Mouse (Mus musculus) forebrain, embryonic 16.5 days (tissue): ENCODE measurements at regions not wholly inside any gene's neighbourhood (a gene's known extent, or its start where the extent isn't known, plus 50 kb on each side); places are given as distances from the start of the nearest gene placed in this dataset.
"Not testable (repeated sequence)": the region's sequence is repeated elsewhere in the genome, so short reads cannot be mapped to it uniquely, and the experiment has no call there.

ENCODE experiments used
- ATAC-seq: fragments of 200-750 bp; cut with Nextera tagmentation; 2 replicates; pipeline ENCODE4 v1.8.0; 2017; ENCODE audit warnings: mild to moderate bottlenecking, moderate library complexity
- H3K27ac ChIP-seq: fragments of 300-500 bp; sonication (generic); 2 replicates; pipeline ENCODE4 v1.5.1; 2014; ENCODE audit warnings: low read length, control low read depth
- H3K27me3 ChIP-seq: fragments of 300-500 bp; sonication (generic); replicated peaks from 2 replicates; pipeline ENCODE4 v1.6.1; 2014; ENCODE audit warnings: low read length; ENCODE audit not compliant: control insufficient read depth, insufficient read depth
- H3K36me3 ChIP-seq: fragments of 300-500 bp; sonication (generic); 2 replicates; pipeline ENCODE4 v1.6.1; 2014; ENCODE audit not compliant: control insufficient read depth, insufficient read depth
- H3K4me1 ChIP-seq: fragments of 300-500 bp; sonication (generic); replicated peaks from 2 replicates; pipeline ENCODE4 v1.6.1; 2014; ENCODE audit warnings: low read length; ENCODE audit not compliant: control insufficient read depth, insufficient read depth
- H3K4me2 ChIP-seq: fragments of 300-500 bp; sonication (generic); 2 replicates; pipeline ENCODE4 v1.6.1; 2014; ENCODE audit warnings: mild to moderate bottlenecking, low read length, control low read depth
- H3K4me3 ChIP-seq: fragments of 300-500 bp; sonication (generic); replicated peaks from 2 replicates; pipeline ENCODE4 v1.5.1; 2014; ENCODE audit warnings: mild to moderate bottlenecking, low read length, control low read depth
- H3K9ac ChIP-seq: fragments of 300-500 bp; sonication (generic); replicated peaks from 2 replicates; pipeline ENCODE4 v1.6.1; 2014; ENCODE audit warnings: low read depth, low read length, control low read depth
- H3K9me3 ChIP-seq: fragments of 300-500 bp; sonication (generic); 2 replicates; pipeline ENCODE4 v1.6.1; 2016; ENCODE audit warnings: low read length; ENCODE audit not compliant: control insufficient read depth
- WGBS: fragments of 180-500 bp; shearing (Covaris S2); extraction: QIAGEN DNeasy Blood & Tissue Kit; methylation state at CpG from one replicate; pipeline ENCODE4 v1.1.7; 2014; 5-methylcytosine and 5-hydroxymethylcytosine counted together

- not testable (repeated sequence) for H3K27me3 ChIP-seq, H3K27ac ChIP-seq, H3K4me1 ChIP-seq, ATAC-seq, H3K4me3 ChIP-seq, H3K9me3 ChIP-seq, H3K36me3 ChIP-seq, H3K4me2 ChIP-seq, H3K9ac ChIP-seq
- 97% methylated on average over 3 of the region's 3 CpGs for WGBS
Measured at GRCm38 (mm10) chr14:53743552-53743951, 510.4 kb downstream of the Dad1 start.

DNA sequence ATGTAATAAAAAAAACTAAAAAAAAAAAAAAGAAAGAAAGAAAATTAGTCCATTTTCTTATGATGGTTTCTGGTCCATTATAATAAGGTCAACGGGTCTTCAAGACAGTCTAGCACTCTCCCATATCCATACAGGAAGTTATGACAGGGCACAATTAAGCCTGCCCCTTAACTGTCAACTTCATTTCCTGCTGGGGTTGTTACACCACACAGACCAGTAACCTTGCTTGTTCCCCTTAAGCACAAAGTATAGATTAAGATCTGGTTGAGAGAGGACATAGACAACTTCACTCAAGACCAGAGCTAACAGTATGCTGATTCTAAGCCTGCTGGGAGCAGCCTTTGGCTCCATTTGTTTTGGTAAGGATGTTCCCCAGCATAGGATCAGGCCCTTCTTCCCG lies 511.0 kb downstream of the Dad1 start:
- not testable (repeated sequence) for H3K36me3 ChIP-seq, ATAC-seq, H3K9me3 ChIP-seq, H3K4me1 ChIP-seq, H3K4me3 ChIP-seq, H3K9ac ChIP-seq, H3K27me3 ChIP-seq, H3K27ac ChIP-seq, H3K4me2 ChIP-seq
- 81% methylated on average over 2 of the region's 2 CpGs for WGBS

DNA sequence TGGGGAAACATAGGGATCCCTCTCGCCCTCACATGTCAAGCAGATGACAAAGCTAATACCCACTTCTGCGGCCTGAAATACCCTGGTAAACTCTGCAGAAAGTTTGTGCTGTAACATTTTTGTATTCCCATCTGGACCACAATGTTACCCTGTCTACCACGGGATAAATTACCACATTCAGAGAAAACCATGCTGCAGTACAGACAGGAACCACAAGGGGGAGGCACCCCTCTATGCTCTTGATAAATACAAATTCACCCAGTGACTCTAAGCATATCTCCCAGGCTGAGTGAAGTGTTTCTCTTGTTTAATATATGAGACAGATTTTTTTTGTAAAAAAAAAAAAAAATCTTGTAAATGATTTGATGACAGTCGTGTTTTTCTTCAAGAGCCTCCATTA lies 512.7 kb downstream of the Dad1 start:
- H3K27ac ChIP-seq, ATAC-seq, H3K4me1 ChIP-seq, H3K4me2 ChIP-seq, H3K36me3 ChIP-seq, H3K4me3 ChIP-seq, H3K9me3 ChIP-seq, H3K9ac ChIP-seq, H3K27me3 ChIP-seq: not testable (repeated sequence)
- WGBS, result 49% methylated on average over 4 of the region's 4 CpGs

DNA sequence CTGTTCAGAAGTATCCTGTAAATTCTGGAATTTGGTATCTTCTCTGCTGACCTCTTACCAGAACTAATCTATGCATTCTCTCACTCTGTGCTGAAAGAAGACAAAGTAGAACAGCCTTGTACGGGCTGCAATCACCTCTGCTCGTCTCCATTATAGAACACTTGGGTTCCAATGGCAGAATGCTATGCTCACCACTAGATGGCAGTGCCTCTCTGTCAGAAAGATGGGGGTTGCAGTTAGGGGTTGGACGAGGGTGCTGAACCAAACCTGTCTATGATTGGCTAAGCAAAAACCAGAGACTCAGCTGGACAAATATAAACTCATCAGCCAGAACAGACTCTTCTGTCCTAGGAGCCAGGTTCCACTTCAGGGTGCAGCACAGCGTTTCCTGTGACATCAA lies 515.9 kb downstream of the Dad1 start:
- not testable (repeated sequence) for H3K4me1 ChIP-seq, H3K27ac ChIP-seq, H3K36me3 ChIP-seq, H3K9me3 ChIP-seq, H3K4me2 ChIP-seq, H3K9ac ChIP-seq, H3K27me3 ChIP-seq, H3K4me3 ChIP-seq
- WGBS, result 34% methylated on average over 4 of the region's 4 CpGs
- 0 out of 2 replicates have a peak, but pooled peaks have one; percentile 43 for ATAC-seq

GRCm38 (mm10) chr14:53736274-53736673 lies 517.6 kb downstream of the Dad1 start:
- H3K4me3 ChIP-seq, H3K27ac ChIP-seq, H3K36me3 ChIP-seq, H3K27me3 ChIP-seq, H3K9ac ChIP-seq, H3K4me1 ChIP-seq, ATAC-seq, H3K9me3 ChIP-seq, H3K4me2 ChIP-seq: not testable (repeated sequence)
- 81% methylated on average over 4 of the region's 4 CpGs for WGBS

- not testable (repeated sequence) for H3K27ac ChIP-seq, H3K36me3 ChIP-seq, H3K4me2 ChIP-seq, H3K9ac ChIP-seq, H3K9me3 ChIP-seq, H3K4me3 ChIP-seq, H3K27me3 ChIP-seq, H3K4me1 ChIP-seq, ATAC-seq
- no CpG with 5 or more reads among the region's 4 CpGs for WGBS
Measured at GRCm38 (mm10) chr14:53731600-53731999, 522.3 kb downstream of the Dad1 start.

- H3K36me3 ChIP-seq, H3K9me3 ChIP-seq, H3K4me1 ChIP-seq, H3K27ac ChIP-seq, H3K4me3 ChIP-seq, H3K27me3 ChIP-seq, H3K4me2 ChIP-seq, ATAC-seq, H3K9ac ChIP-seq: not testable (repeated sequence)
- no CpG with 5 or more reads among the region's 7 CpGs for WGBS
Measured at GRCm38 (mm10) chr14:53729877-53730276, 524.0 kb downstream of the Dad1 start.

- not testable (repeated sequence) for H3K27me3 ChIP-seq, H3K4me1 ChIP-seq, H3K9me3 ChIP-seq, H3K27ac ChIP-seq, ATAC-seq, H3K4me3 ChIP-seq, H3K9ac ChIP-seq, H3K4me2 ChIP-seq, H3K36me3 ChIP-seq
- WGBS, result no CpG with 5 or more reads among the region's 1 CpGs
Measured at GRCm38 (mm10) chr14:53729149-53729548, 524.8 kb downstream of the Dad1 start.

DNA sequence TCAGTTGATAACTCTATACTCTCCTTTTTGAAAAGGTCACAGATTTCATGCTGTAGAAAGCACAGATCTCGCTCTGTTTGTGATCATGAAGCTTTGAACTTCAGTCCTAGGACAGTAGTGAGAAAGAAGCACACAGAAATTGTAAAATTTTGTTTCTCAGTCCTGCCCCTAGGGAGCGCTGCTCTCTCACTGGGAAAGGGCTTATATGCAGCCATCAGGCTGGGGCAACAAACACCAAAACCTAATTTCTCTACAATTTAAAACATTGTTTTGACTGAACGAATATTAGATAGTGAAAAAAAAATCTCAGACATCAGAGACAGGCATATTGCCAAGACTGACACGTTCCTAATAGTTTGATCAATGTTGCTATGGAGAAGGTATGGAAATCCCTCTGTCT lies 527.0 kb downstream of the Dad1 start:
- H3K9ac ChIP-seq, H3K36me3 ChIP-seq, H3K9me3 ChIP-seq, H3K4me3 ChIP-seq, H3K4me1 ChIP-seq, H3K27ac ChIP-seq, H3K27me3 ChIP-seq, ATAC-seq, H3K4me2 ChIP-seq: not testable (repeated sequence)
- 45% methylated on average over 2 of the region's 4 CpGs for WGBS

DNA sequence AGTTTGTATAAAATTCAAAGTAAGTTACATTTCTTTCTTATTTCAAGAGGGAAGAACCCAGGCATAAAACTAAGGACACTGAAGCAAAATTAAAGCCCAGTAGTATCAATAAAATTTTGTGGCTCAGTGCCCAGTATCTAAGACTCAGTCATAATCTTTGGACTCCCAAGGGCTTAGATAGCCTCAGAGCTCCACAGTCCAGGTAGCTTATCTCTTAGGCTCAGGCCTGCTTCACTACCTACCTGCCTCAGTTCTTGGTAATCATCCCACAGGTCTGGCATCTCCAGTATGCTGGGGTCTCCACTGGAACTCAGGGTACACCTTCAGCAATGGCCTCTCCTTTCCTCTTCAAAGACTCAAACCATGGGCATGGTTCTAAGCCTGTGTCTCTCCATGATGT lies 530.3 kb downstream of the Dad1 start:
- H3K27me3 ChIP-seq, result not testable (repeated sequence)

More for the DNA sequence above, 530.3 kb downstream of the Dad1 start:
- H3K27ac ChIP-seq, H3K9ac ChIP-seq, H3K9me3 ChIP-seq, ATAC-seq, H3K4me3 ChIP-seq, H3K36me3 ChIP-seq, H3K4me2 ChIP-seq, H3K4me1 ChIP-seq: not testable (repeated sequence)
